Mouse (Mus musculus): ENCODE measurements around the gene Grid2. TPM values are rescaled to one million over a fixed set of nuclear protein-coding genes. Genes with fewer than 3 reads are reported as not detected.

The Grid2 gene
- polyA plus RNA-seq, 1 experiment from 2014 or later: 2.3 TPM

DNA sequence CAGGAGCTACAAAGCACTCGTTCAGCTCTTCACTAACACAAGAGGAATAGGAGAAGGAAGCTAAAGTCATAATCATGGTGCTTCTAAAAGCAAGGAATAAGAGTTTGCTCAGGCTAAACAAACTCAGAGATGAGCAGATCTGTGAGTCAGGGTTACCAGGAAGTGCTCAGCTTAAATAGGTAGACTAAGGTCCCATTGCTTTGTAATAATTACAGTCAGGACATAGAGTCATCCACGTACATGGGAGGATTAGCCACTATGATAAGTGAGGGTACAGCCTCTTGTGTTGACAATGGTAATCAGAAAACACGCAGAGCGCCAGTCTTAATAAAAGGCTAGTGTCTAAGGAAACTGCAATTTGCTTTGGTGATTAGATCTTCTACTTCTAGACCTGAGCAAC is 1480.6 kb downstream of the Grid2 start:
- H3K4me2 ChIP-seq (replicated peaks): no peak overlapping the region
- no peak for ATAC-seq (ENCODE audit: insufficient number of reproducible peaks, insufficient read depth, low FRiP score, low TSS enrichment)
- H3K27ac ChIP-seq: no peak overlapping the region
- WGBS: 70% methylated on average over 4 of the region's 4 CpGs
- H3K9me3 ChIP-seq: no peaks in the 10 kb centered on the region
- H3K27me3 ChIP-seq: peaks cover 48% of the 10 kb centered on the region
- H3K4me3 ChIP-seq: no peak overlapping the region
- no peak overlapping the region for H3K9ac ChIP-seq
- no peaks in the 10 kb centered on the region for H3K36me3 ChIP-seq
- peaks cover 5% of the 10 kb centered on the region; the same call in 1 of the 2 replicates for H3K4me1 ChIP-seq

- Histone ChIP-seq H3K4me1 (no peaks in the 10 kb centered on the region), H3K36me3 (no peaks in the 10 kb centered on the region), H3K4me2 (replicated peaks) (no peak overlapping the region), H3K9ac (no peak overlapping the region), H3K27me3 (no peaks in the 10 kb centered on the region; the same call in 1 of the 2 replicates), H3K9me3 (no peaks in the 10 kb centered on the region), H3K27ac (no peak overlapping the region), H3K4me3 (no peak overlapping the region)
- WGBS: 80% methylated on average over 2 of the region's 2 CpGs
- ATAC-seq (ENCODE audit: insufficient number of reproducible peaks, insufficient read depth, low FRiP score, low TSS enrichment): no peak
Observed at GRCm38 (mm10) chr6:64742915-64743489, 1487.3 kb downstream of the Grid2 start.
